Mouse (Mus musculus) liver, adult 10 weeks (tissue): Measurements from ENCODE around the gene Slc22a26. TPM values are rescaled to one million over a fixed set of nuclear protein-coding genes. Genes with fewer than 3 reads are reported as not detected.

Experiments used
- polyA plus RNA-seq: library from polyadenylated mRNA; stranded (reverse); fragments of 350-450 nt; fragmentation: Illumina TruSeq; extraction: RNeasy Lipid Tissue Mini Kit (QIAGEN cat#74804); gene quantifications from one replicate; pipeline ENCODE4 v1.2.3, GENCODE M21; 2014; ENCODE audit warnings: low read depth, low replicate concordance

Gene Slc22a26
- polyA plus RNA-seq: 285 TPM

DNA sequence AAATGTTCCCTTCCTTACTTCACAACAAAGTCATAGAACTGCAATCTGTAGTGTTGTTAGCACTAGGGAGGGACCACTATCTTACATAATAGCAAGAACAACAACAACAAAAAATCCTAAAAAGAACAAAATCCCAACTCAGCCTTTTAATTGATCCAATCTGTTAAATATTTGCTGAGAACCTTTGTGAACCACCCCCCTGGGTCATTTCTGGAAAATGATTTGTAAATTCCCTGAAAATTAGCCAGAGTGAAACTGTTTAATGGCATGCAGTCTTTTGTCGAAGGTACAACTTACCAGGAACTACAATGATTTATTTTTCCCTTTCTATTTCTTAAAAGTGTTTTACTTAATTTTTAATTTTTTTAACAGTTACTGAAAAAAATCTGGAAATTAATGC is at the start of gene Slc22a26:
Gene Slc22a26 (minus strand): TSS at position 97 of the 400 bp plus-strand sequence.

Other genes with a start within 250 kb of the Slc22a26 start
- 2.4 TPM for gene Pla2g16, start 245.2 kb downstream of the Slc22a26 start, polyA plus RNA-seq
- gene Lgals12, start 195.5 kb downstream of the Slc22a26 start, polyA plus RNA-seq: not detected
- not detected for gene Hrasls5, start 190.1 kb downstream of the Slc22a26 start, polyA plus RNA-seq
- not detected for gene Slc22a19, start 91.4 kb downstream of the Slc22a26 start, polyA plus RNA-seq
- 52.5 TPM for gene Slc22a27, start 163.4 kb upstream of the Slc22a26 start, polyA plus RNA-seq